Mouse (Mus musculus): Measurements from ENCODE around the gene Phc1. TPM values are rescaled to one million over a fixed set of nuclear protein-coding genes. Genes with fewer than 3 reads are reported as not detected.
"Not testable (repeated sequence)": the region's sequence is repeated elsewhere in the genome, so short reads cannot be mapped to it uniquely, and the experiment has no call there.

Phc1 gene
- 34.2 and 36.1 TPM in 2 replicates for polyA plus RNA-seq (2015; fragmentation: Nextera tagmentation; extraction: Ambion mirVana)

- H3K4me3 ChIP-seq = peak within 1 kb of the TSS; percentile 72
- peaks cover 26% of the 10 kb centered on the region for H3K4me1 ChIP-seq
- peaks cover 9% of the 10 kb centered on the region for H3K36me3 ChIP-seq
- peak within 1 kb of the TSS; percentile 99 for H3K27ac ChIP-seq (replicated peaks)
- peak; percentile 42 for ATAC-seq (replicated peaks)
- H3K9ac ChIP-seq (replicated peaks) = peak within 1 kb of the TSS; percentile 71
- H3K27me3 ChIP-seq = no peaks in the 10 kb centered on the region
- H3K9me3 ChIP-seq = no peaks in the 10 kb centered on the region
- WGBS = under 1% methylated on average over 17 of the region's 17 CpGs
- peak within 1 kb of the TSS; percentile 62 for H3K4me2 ChIP-seq (replicated peaks)
Observed at GRCm38 (mm10) chr6:122340349-122341000, at the start of gene Phc1. Gene Phc1, minus strand, starts transcription at chr6:122340561.

GRCm38 (mm10) chr6:122389986-122390385 lies 49.6 kb upstream of the Phc1 start:
- H3K27ac ChIP-seq (replicated peaks); H3K9me3 ChIP-seq; H3K9ac ChIP-seq (replicated peaks); H3K27me3 ChIP-seq; H3K4me2 ChIP-seq (replicated peaks); H3K4me3 ChIP-seq; H3K36me3 ChIP-seq; ATAC-seq (replicated peaks); H3K4me1 ChIP-seq: not testable (repeated sequence)
- 55% methylated on average over 3 of the region's 3 CpGs for WGBS

DNA sequence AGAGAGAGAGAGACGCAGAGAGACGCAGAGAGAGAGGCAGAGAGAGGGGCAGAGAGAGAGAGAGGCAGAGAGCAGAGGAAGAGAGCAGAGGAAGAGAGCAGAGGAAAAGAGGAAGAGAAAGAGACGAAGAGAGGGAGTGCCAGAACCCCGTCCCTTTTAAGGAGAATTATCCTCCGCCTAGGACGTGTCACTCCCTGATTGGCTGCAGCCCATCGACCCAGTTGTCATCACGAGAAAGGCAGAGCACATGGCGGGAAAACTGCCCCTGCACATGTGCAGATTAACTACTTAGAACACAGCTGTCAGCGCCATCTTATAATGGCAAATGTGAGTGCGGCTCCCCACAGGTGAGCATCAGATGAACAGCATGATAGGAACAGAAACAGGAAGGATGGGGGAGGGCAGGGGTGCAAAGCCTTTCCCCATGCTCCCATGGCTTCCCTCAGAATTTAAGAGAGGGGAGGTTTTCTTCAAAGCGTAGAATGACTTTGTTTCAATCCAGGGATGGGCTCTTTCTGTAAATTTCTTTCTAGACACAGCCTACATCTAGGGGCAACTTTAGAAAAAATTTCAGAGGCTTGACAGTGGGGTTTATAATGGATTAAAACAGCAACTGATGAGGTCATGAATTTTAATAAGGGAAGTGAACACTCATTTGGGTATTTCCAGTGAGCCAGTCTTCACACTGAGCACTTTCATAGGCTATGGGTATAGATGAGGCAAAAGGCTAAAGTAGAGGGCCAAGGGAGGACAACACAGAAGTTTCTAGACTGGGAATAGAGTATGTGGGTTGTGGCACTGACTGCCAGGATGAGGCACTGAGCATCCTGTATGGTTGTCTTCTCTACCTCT lies 47.0 kb upstream of the Phc1 start:
- H3K9ac ChIP-seq (replicated peaks); H3K4me2 ChIP-seq (replicated peaks); H3K4me1 ChIP-seq; H3K27me3 ChIP-seq; H3K27ac ChIP-seq (replicated peaks); ATAC-seq (replicated peaks); H3K36me3 ChIP-seq; H3K9me3 ChIP-seq; H3K4me3 ChIP-seq: not testable (repeated sequence)
- WGBS = 82% methylated on average over 12 of the region's 12 CpGs

DNA sequence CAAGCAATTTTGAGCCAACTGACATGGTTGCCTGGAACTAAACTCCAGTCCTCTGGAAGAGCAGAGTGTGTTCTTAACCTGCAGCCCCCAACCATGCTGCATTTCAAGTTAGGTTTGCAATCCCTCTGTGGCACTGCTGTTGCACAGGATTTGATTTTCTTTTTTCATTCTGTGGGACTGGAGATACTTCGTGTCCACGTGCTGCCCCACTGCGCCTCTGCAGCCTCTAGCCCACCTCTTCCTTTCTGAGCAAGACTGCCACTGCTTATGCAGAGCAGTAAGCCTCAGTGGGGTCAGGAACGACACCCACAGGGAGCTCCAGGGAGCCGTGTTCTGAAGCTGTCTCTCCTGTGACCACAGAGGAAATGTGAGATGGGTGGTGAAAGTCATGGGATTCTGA lies 45.4 kb upstream of the Phc1 start:
- 80% methylated on average over 5 of the region's 5 CpGs for WGBS
- Histone ChIP-seq H3K9ac (replicated peaks) (no peak overlapping the region), H3K36me3 (no peaks in the 10 kb centered on the region), H3K4me2 (replicated peaks) (no peak overlapping the region), H3K27me3 (no peaks in the 10 kb centered on the region), H3K4me1 (no peaks in the 10 kb centered on the region), H3K9me3 (no peaks in the 10 kb centered on the region), H3K27ac (replicated peaks) (no peak overlapping the region), H3K4me3 (no peak overlapping the region)
- ATAC-seq (replicated peaks) = no peak

GRCm38 (mm10) chr6:122384886-122385285 lies 44.5 kb upstream of the Phc1 start:
- H3K4me2 ChIP-seq (replicated peaks) = no peak overlapping the region
- H3K27ac ChIP-seq (replicated peaks) = no peak overlapping the region
- H3K9ac ChIP-seq (replicated peaks) = no peak overlapping the region
- ATAC-seq (replicated peaks) = no peak
- H3K9me3 ChIP-seq = no peaks in the 10 kb centered on the region
- H3K27me3 ChIP-seq = no peaks in the 10 kb centered on the region
- no peak overlapping the region for H3K4me3 ChIP-seq
- H3K36me3 ChIP-seq = no peaks in the 10 kb centered on the region
- H3K4me1 ChIP-seq = no peaks in the 10 kb centered on the region
- 91% methylated on average over 13 of the region's 13 CpGs for WGBS

GRCm38 (mm10) chr6:122383211-122383610 lies 42.9 kb upstream of the Phc1 start:
- H3K4me1 ChIP-seq = no peaks in the 10 kb centered on the region
- no peak overlapping the region for H3K4me2 ChIP-seq (replicated peaks)
- WGBS = 78% methylated on average over 5 of the region's 5 CpGs
- no peak overlapping the region for H3K4me3 ChIP-seq
- H3K27me3 ChIP-seq = no peaks in the 10 kb centered on the region
- no peak for ATAC-seq (replicated peaks)
- H3K36me3 ChIP-seq = no peaks in the 10 kb centered on the region
- H3K27ac ChIP-seq (replicated peaks) = no peak overlapping the region
- H3K9me3 ChIP-seq = no peaks in the 10 kb centered on the region
- no peak overlapping the region for H3K9ac ChIP-seq (replicated peaks)

DNA sequence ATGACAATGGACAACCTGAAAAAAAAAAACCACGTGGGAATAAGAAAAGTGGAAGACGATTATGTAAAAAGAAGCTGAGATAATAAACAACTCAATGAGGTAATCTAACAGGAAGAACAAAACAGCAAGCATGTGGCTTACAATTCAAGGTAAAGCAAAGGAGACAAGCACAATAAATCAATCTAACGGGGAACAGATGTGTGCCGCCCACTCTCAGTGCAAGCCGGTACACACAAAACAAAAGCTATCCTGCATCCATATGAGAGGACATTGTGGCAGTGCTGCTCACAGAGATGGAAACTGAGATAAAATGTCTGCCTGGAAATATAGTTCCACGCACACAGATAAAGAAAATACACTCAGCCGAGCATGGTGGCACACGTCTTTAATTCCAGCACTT lies 41.7 kb upstream of the Phc1 start:
- Histone ChIP-seq H3K9me3 (no peaks in the 10 kb centered on the region), H3K36me3 (no peaks in the 10 kb centered on the region), H3K27me3 (no peaks in the 10 kb centered on the region), H3K4me2 (replicated peaks) (no peak overlapping the region), H3K9ac (replicated peaks) (no peak overlapping the region), H3K4me3 (no peak overlapping the region), H3K27ac (replicated peaks) (no peak overlapping the region), H3K4me1 (no peaks in the 10 kb centered on the region)
- no peak for ATAC-seq (replicated peaks)
- WGBS = 82% methylated on average over 8 of the region's 8 CpGs

DNA sequence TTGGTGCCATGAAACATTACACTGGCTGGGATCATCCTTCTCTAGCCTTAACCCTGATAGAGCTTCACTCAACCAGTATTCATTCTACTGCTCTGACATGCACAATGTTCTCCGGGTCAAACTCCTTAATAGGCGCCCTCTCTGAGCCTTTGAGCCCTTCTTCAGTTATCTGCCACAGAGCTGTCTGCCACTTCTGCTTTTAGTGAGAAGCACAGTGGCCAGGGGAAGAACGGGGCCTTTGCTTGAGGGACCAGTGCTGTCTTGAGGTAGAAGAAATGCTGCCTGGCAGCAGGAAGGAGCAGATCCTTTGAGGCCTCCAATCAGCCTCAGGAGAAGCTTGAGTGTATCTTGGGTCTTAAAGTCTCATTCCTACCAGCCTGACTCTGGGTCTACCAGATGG lies 27.9 kb upstream of the Phc1 start:
- WGBS = 91% methylated on average over 3 of the region's 3 CpGs
- H3K9me3 ChIP-seq = no peaks in the 10 kb centered on the region
- no peaks in the 10 kb centered on the region for H3K4me1 ChIP-seq
- no peak overlapping the region for H3K4me2 ChIP-seq (replicated peaks)
- ATAC-seq (replicated peaks) = no peak
- no peaks in the 10 kb centered on the region for H3K36me3 ChIP-seq
- no peak overlapping the region for H3K4me3 ChIP-seq
- no peaks in the 10 kb centered on the region for H3K27me3 ChIP-seq
- H3K27ac ChIP-seq (replicated peaks) = no peak overlapping the region
- H3K9ac ChIP-seq (replicated peaks) = no peak overlapping the region

GRCm38 (mm10) chr6:122366976-122367375 lies 26.6 kb upstream of the Phc1 start:
- no peaks in the 10 kb centered on the region for H3K9me3 ChIP-seq
- H3K27ac ChIP-seq (replicated peaks) = no peak overlapping the region
- no peaks in the 10 kb centered on the region for H3K4me1 ChIP-seq
- no peak overlapping the region for H3K4me3 ChIP-seq
- no peak for ATAC-seq (replicated peaks)
- H3K9ac ChIP-seq (replicated peaks) = no peak overlapping the region
- 61% methylated on average over 3 of the region's 3 CpGs for WGBS
- no peaks in the 10 kb centered on the region for H3K27me3 ChIP-seq
- no peaks in the 10 kb centered on the region for H3K36me3 ChIP-seq
- H3K4me2 ChIP-seq (replicated peaks) = no peak overlapping the region

GRCm38 (mm10) chr6:122366287-122366686 lies 25.9 kb upstream of the Phc1 start:
- H3K4me3 ChIP-seq = no peak overlapping the region
- no peaks in the 10 kb centered on the region for H3K36me3 ChIP-seq
- no peaks in the 10 kb centered on the region for H3K27me3 ChIP-seq
- no peak overlapping the region for H3K27ac ChIP-seq (replicated peaks)
- H3K9ac ChIP-seq (replicated peaks) = no peak overlapping the region
- 55% methylated on average over 2 of the region's 2 CpGs for WGBS
- no peaks in the 10 kb centered on the region for H3K9me3 ChIP-seq
- no peak overlapping the region for H3K4me2 ChIP-seq (replicated peaks)
- H3K4me1 ChIP-seq = no peaks in the 10 kb centered on the region
- ATAC-seq (replicated peaks) = no peak

GRCm38 (mm10) chr6:122365706-122366105 lies 25.3 kb upstream of the Phc1 start:
- WGBS = 62% methylated on average over 3 of the region's 3 CpGs
- no peak for ATAC-seq (replicated peaks)
- no peak overlapping the region for H3K4me2 ChIP-seq (replicated peaks)

GRCm38 (mm10) chr6:122357089-122357488 lies 16.7 kb upstream of the Phc1 start:
- no peaks in the 10 kb centered on the region for H3K36me3 ChIP-seq
- H3K27me3 ChIP-seq = no peaks in the 10 kb centered on the region
- H3K4me3 ChIP-seq = no peak overlapping the region
- no peaks in the 10 kb centered on the region for H3K4me1 ChIP-seq
- 92% methylated on average over 1 of the region's 1 CpGs for WGBS
- no peak overlapping the region for H3K27ac ChIP-seq (replicated peaks)
- no peaks in the 10 kb centered on the region for H3K9me3 ChIP-seq
- no peak overlapping the region for H3K9ac ChIP-seq (replicated peaks)
- ATAC-seq (replicated peaks) = no peak
- H3K4me2 ChIP-seq (replicated peaks) = no peak overlapping the region

More at GRCm38 (mm10) chr6:122365706-122366105, 25.3 kb upstream of the Phc1 start:
- Histone ChIP-seq H3K27ac (replicated peaks) (no peak overlapping the region), H3K9me3 (no peaks in the 10 kb centered on the region), H3K36me3 (no peaks in the 10 kb centered on the region), H3K9ac (replicated peaks) (no peak overlapping the region), H3K4me1 (no peaks in the 10 kb centered on the region), H3K27me3 (no peaks in the 10 kb centered on the region), H3K4me3 (no peak overlapping the region)
